Mouse (Mus musculus) heart, adult 2 months (tissue): ENCODE results near the gene Cars2.

Experiments
- EP300 ChIP-seq: fragments of 200-500 bp; IDR thresholded peaks from 2 replicates; pipeline ENCODE4 v1.6.1; 2011; ENCODE audit warnings: low read depth, low read length, control low read depth; ENCODE audit not compliant: insufficient read depth
- POLR2A ChIP-seq: fragments of 200-500 bp; IDR thresholded peaks from 2 replicates; pipeline ENCODE4 v1.6.1; 2011; ENCODE audit warnings: mild to moderate bottlenecking, low read depth, low read length, control low read depth; ENCODE audit not compliant: insufficient read depth

DNA sequence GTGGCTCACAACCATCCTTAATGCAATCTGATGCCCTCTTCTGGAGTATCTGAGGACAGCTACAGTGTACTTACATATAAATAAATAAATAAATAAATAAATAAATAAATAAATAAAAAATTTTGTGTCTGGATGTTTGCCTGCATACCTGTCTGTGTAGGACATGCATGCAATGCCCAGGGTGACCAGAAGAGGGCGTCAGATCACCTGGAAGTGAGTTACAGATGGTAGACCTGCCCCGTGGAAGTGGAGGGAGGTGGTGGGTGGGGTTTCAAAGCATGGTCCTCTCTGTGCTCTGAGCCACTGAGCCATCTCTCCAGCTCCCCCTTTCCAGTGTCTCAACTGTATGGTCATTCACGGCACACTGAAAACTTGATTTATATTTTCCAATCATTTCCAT, 6.2 kb downstream of the Cars2 start:
- TF ChIP-seq POLR2A: no peak
- TF ChIP-seq EP300: 0 out of 2 replicates have a peak, but pooled peaks have one; percentile 25
